Mouse (Mus musculus) forebrain, embryonic 12.5 days (tissue): ENCODE data around the gene Slc2a10. TPM values are rescaled to one million over a fixed set of nuclear protein-coding genes. Genes with fewer than 3 reads are reported as not detected.

ENCODE experiments used
- ATAC-seq: fragments of 200-750 bp; cut with Nextera tagmentation; 2 replicates; pipeline ENCODE4 v1.8.0; 2017; ENCODE audit warnings: moderate TSS enrichment; ENCODE audit not compliant: low FRiP score
- H3K27ac ChIP-seq: fragments of 300-500 bp; sonication (generic); 2 replicates; pipeline ENCODE4 v1.5.1; 2016; ENCODE audit warnings: mild to moderate bottlenecking
- H3K27me3 ChIP-seq: fragments of 300-500 bp; sonication (generic); 2 replicates; pipeline ENCODE4 v1.6.1; 2016; ENCODE audit warnings: mild to moderate bottlenecking
- H3K36me3 ChIP-seq: fragments of 300-500 bp; sonication (generic); replicated peaks from 2 replicates; pipeline ENCODE4 v1.6.1; 2016; ENCODE audit warnings: mild to moderate bottlenecking
- H3K4me1 ChIP-seq: fragments of 300-500 bp; sonication (generic); 2 replicates; pipeline ENCODE4 v1.6.1; 2016
- H3K4me2 ChIP-seq: fragments of 300-500 bp; sonication (generic); 2 replicates; pipeline ENCODE4 v1.6.1; 2016; ENCODE audit warnings: mild to moderate bottlenecking, moderate library complexity
- H3K4me3 ChIP-seq: fragments of 300-500 bp; sonication (generic); replicated peaks from 2 replicates; pipeline ENCODE4 v1.5.1; 2016; ENCODE audit warnings: mild to moderate bottlenecking
- H3K9ac ChIP-seq: fragments of 300-500 bp; sonication (generic); 2 replicates; pipeline ENCODE4 v1.6.1; 2016; ENCODE audit warnings: mild to moderate bottlenecking
- H3K9me3 ChIP-seq: fragments of 300-500 bp; sonication (generic); 2 replicates; pipeline ENCODE4 v1.6.1; 2016
- WGBS: fragments of 180-500 bp; shearing (Covaris S2); methylation state at CpG from one replicate; pipeline ENCODE4 v1.1.7; 2016; 5-methylcytosine and 5-hydroxymethylcytosine counted together
- polyA plus RNA-seq: library from polyadenylated mRNA; unstranded; fragments of >200 nt; fragmentation: Nextera tagmentation; extraction: Ambion mirVana; gene quantifications from 2 replicates; pipeline ENCODE4 v1.2.1, GENCODE M21; 2016

Slc2a10 gene
- 4.1 and 4.6 TPM in 2 replicates for polyA plus RNA-seq

GRCm38 (mm10) chr2:165503259-165504203 is at the start of gene Slc2a10:
Slc2a10 (plus strand) TSS chr2:165503787.
- peak within 1 kb of the TSS; percentile 42 for H3K4me3 ChIP-seq
- no peaks in the 10 kb centered on the region for H3K36me3 ChIP-seq
- peak within 1 kb of the TSS; percentile 2; the same call in 1 of the 2 replicates for H3K27ac ChIP-seq
- 4% methylated on average over 31 of the region's 32 CpGs for WGBS
- H3K4me2 ChIP-seq = peak within 1 kb of the TSS; percentile 63
- peaks cover 16% of the 10 kb centered on the region for H3K4me1 ChIP-seq
- 0 out of 2 replicates have a peak, but pooled peaks cover 3% of the 10 kb centered on the region for H3K27me3 ChIP-seq
- no peaks in the 10 kb centered on the region for H3K9me3 ChIP-seq
- peak; percentile 76 for ATAC-seq
- peak within 1 kb of the TSS; percentile 65 for H3K9ac ChIP-seq

GRCm38 (mm10) chr2:165456710-165457109 is 46.9 kb upstream of the Slc2a10 start:
- no peaks in the 10 kb centered on the region for H3K36me3 ChIP-seq
- 0 out of 2 replicates have a peak, but pooled peaks cover 3% of the 10 kb centered on the region for H3K27me3 ChIP-seq
- no peak overlapping the region for H3K27ac ChIP-seq
- 60% methylated on average over 2 of the region's 2 CpGs for WGBS
- H3K9ac ChIP-seq = no peak overlapping the region
- H3K9me3 ChIP-seq = no peaks in the 10 kb centered on the region
- no peak overlapping the region for H3K4me3 ChIP-seq
- no peak overlapping the region for H3K4me2 ChIP-seq
- no peak for ATAC-seq
- H3K4me1 ChIP-seq = peaks cover 10% of the 10 kb centered on the region

GRCm38 (mm10) chr2:165458189-165458588 is 45.4 kb upstream of the Slc2a10 start:
- Histone ChIP-seq H3K9me3 (no peaks in the 10 kb centered on the region), H3K4me3 (no peak overlapping the region), H3K4me2 (no peak overlapping the region), H3K27ac (no peak overlapping the region), H3K27me3 (0 out of 2 replicates have a peak, but pooled peaks cover 3% of the 10 kb centered on the region), H3K9ac (no peak overlapping the region), H3K4me1 (peaks cover 10% of the 10 kb centered on the region), H3K36me3 (no peaks in the 10 kb centered on the region)
- WGBS = 62% methylated on average over 5 of the region's 5 CpGs
- ATAC-seq = no peak

GRCm38 (mm10) chr2:165459663-165460062 is 43.9 kb upstream of the Slc2a10 start:
- H3K9ac ChIP-seq = no peak overlapping the region
- no peaks in the 10 kb centered on the region for H3K9me3 ChIP-seq
- H3K4me2 ChIP-seq = no peak overlapping the region
- ATAC-seq = no peak
- H3K36me3 ChIP-seq = no peaks in the 10 kb centered on the region
- 17% methylated on average over 7 of the region's 7 CpGs for WGBS
- H3K27ac ChIP-seq = 0 out of 2 replicates have a peak overlapping the region, but pooled peaks have one; percentile 13
- 0 out of 2 replicates have a peak, but pooled peaks cover 3% of the 10 kb centered on the region for H3K27me3 ChIP-seq
- H3K4me1 ChIP-seq = peaks cover 10% of the 10 kb centered on the region
- H3K4me3 ChIP-seq = no peak overlapping the region

- no peak for ATAC-seq
- Histone ChIP-seq H3K4me1 (peaks cover 16% of the 10 kb centered on the region), H3K27ac (no peak overlapping the region), H3K9me3 (no peaks in the 10 kb centered on the region), H3K4me3 (no peak overlapping the region), H3K27me3 (peaks cover 20% of the 10 kb centered on the region), H3K9ac (no peak overlapping the region), H3K36me3 (no peaks in the 10 kb centered on the region), H3K4me2 (no peak overlapping the region)
- 62% methylated on average over 15 of the region's 15 CpGs for WGBS
Measured at GRCm38 (mm10) chr2:165467824-165468452, 35.6 kb upstream of the Slc2a10 start.

- peaks cover 39% of the 10 kb centered on the region for H3K27me3 ChIP-seq
- ATAC-seq = no peak
- no peak overlapping the region for H3K9ac ChIP-seq
- no peaks in the 10 kb centered on the region for H3K36me3 ChIP-seq
- H3K9me3 ChIP-seq = no peaks in the 10 kb centered on the region
- no peak overlapping the region for H3K4me2 ChIP-seq
- H3K4me3 ChIP-seq = no peak overlapping the region
- WGBS = 46% methylated on average over 5 of the region's 5 CpGs
- no peak overlapping the region for H3K27ac ChIP-seq
- peaks cover 21% of the 10 kb centered on the region for H3K4me1 ChIP-seq
Measured at GRCm38 (mm10) chr2:165470167-165470566, 33.4 kb upstream of the Slc2a10 start.

GRCm38 (mm10) chr2:165471943-165472342 is 31.6 kb upstream of the Slc2a10 start:
- Histone ChIP-seq H3K4me1 (peaks cover 21% of the 10 kb centered on the region), H3K27ac (no peak overlapping the region), H3K9ac (no peak overlapping the region), H3K4me2 (no peak overlapping the region), H3K4me3 (no peak overlapping the region), H3K36me3 (no peaks in the 10 kb centered on the region), H3K9me3 (no peaks in the 10 kb centered on the region), H3K27me3 (peaks cover 39% of the 10 kb centered on the region)
- 86% methylated on average over 11 of the region's 11 CpGs for WGBS
- no peak for ATAC-seq

- H3K9me3 ChIP-seq = no peaks in the 10 kb centered on the region
- 1% methylated on average over 35 of the region's 35 CpGs for WGBS
- no peak within 1 kb of the TSS for H3K27ac ChIP-seq
- H3K4me3 ChIP-seq = peak within 1 kb of the TSS; percentile 21
- peaks cover 39% of the 10 kb centered on the region for H3K27me3 ChIP-seq
- H3K36me3 ChIP-seq = no peaks in the 10 kb centered on the region
- H3K9ac ChIP-seq = peak within 1 kb of the TSS; percentile 31; the same call in 1 of the 2 replicates
- peaks cover 16% of the 10 kb centered on the region for H3K4me1 ChIP-seq
- peak within 1 kb of the TSS; percentile 51 for H3K4me2 ChIP-seq
- no peak for ATAC-seq
Measured at GRCm38 (mm10) chr2:165473003-165473402, 30.6 kb upstream of the Slc2a10 start, which contains the start of gene Slc13a3. Slc13a3 (minus strand) TSS chr2:165473230.

GRCm38 (mm10) chr2:165475412-165475811 is 28.2 kb upstream of the Slc2a10 start:
- H3K36me3 ChIP-seq = no peaks in the 10 kb centered on the region
- H3K4me2 ChIP-seq = no peak overlapping the region
- no peak for ATAC-seq
- no peak overlapping the region for H3K27ac ChIP-seq
- no peak overlapping the region for H3K4me3 ChIP-seq
- no peaks in the 10 kb centered on the region for H3K9me3 ChIP-seq
- H3K9ac ChIP-seq = no peak overlapping the region
- H3K27me3 ChIP-seq = peaks cover 39% of the 10 kb centered on the region
- WGBS = 83% methylated on average over 7 of the region's 7 CpGs
- peaks cover 7% of the 10 kb centered on the region; the same call in 1 of the 2 replicates for H3K4me1 ChIP-seq

- Histone ChIP-seq H3K9me3 (no peaks in the 10 kb centered on the region), H3K27me3 (peaks cover 39% of the 10 kb centered on the region), H3K4me3 (no peak overlapping the region), H3K4me2 (no peak overlapping the region), H3K9ac (no peak overlapping the region), H3K4me1 (peaks cover 7% of the 10 kb centered on the region; the same call in 1 of the 2 replicates), H3K27ac (no peak overlapping the region), H3K36me3 (no peaks in the 10 kb centered on the region)
- 59% methylated on average over 5 of the region's 5 CpGs for WGBS
- no peak for ATAC-seq
Measured at GRCm38 (mm10) chr2:165475850-165476249, 27.7 kb upstream of the Slc2a10 start.

- 67% methylated on average over 8 of the region's 8 CpGs for WGBS
- Histone ChIP-seq H3K9ac (no peak overlapping the region), H3K9me3 (no peaks in the 10 kb centered on the region), H3K27ac (no peak overlapping the region), H3K4me2 (no peak overlapping the region), H3K27me3 (no peaks in the 10 kb centered on the region), H3K36me3 (no peaks in the 10 kb centered on the region), H3K4me3 (no peak overlapping the region), H3K4me1 (peaks cover 10% of the 10 kb centered on the region)
- no peak for ATAC-seq
Measured at GRCm38 (mm10) chr2:165482003-165482402, 21.6 kb upstream of the Slc2a10 start.

GRCm38 (mm10) chr2:165484152-165484551 is 19.4 kb upstream of the Slc2a10 start:
- peaks cover 12% of the 10 kb centered on the region for H3K36me3 ChIP-seq
- no peak overlapping the region for H3K9ac ChIP-seq
- no peak for ATAC-seq
- WGBS = 60% methylated on average over 6 of the region's 6 CpGs
- H3K27me3 ChIP-seq = no peaks in the 10 kb centered on the region
- peaks cover 11% of the 10 kb centered on the region for H3K4me1 ChIP-seq
- H3K4me2 ChIP-seq = no peak overlapping the region
- H3K9me3 ChIP-seq = no peaks in the 10 kb centered on the region
- no peak overlapping the region for H3K4me3 ChIP-seq
- no peak overlapping the region for H3K27ac ChIP-seq
